Mouse (Mus musculus) brown adipose tissue, adult 24 weeks (tissue): ENCODE data around the gene Adcy7. TPM values are rescaled to one million over a fixed set of nuclear protein-coding genes. Genes with fewer than 3 reads are reported as not detected.

ENCODE experiments used
- H3K27ac ChIP-seq: fragments of 200-500 bp; replicated peaks from 2 replicates; pipeline ENCODE4 v1.5.1; 2012; ENCODE audit warnings: low read depth, mild to moderate bottlenecking, low read length
- H3K4me1 ChIP-seq: fragments of 200-500 bp; 2 replicates; pipeline ENCODE4 v1.6.1; 2012; ENCODE audit warnings: low read length, mixed read lengths; ENCODE audit not compliant: control insufficient read depth, insufficient read depth, insufficient read length
- H3K4me3 ChIP-seq: fragments of 200-500 bp; 2 replicates; pipeline ENCODE4 v1.5.1; 2012; ENCODE audit warnings: low read depth, mild to moderate bottlenecking, low read length, moderate library complexity; ENCODE audit not compliant: insufficient read depth
- polyA plus RNA-seq: library from polyadenylated mRNA; stranded (reverse); fragments of >200 nt; gene quantifications from 2 replicates; pipeline ENCODE4 v1.2.4, GENCODE M21; 2012; ENCODE audit not compliant: missing spikeins, insufficient read depth, insufficient read length

Gene Adcy7
- polyA plus RNA-seq, 1 experiment = 1.7 TPM

DNA sequence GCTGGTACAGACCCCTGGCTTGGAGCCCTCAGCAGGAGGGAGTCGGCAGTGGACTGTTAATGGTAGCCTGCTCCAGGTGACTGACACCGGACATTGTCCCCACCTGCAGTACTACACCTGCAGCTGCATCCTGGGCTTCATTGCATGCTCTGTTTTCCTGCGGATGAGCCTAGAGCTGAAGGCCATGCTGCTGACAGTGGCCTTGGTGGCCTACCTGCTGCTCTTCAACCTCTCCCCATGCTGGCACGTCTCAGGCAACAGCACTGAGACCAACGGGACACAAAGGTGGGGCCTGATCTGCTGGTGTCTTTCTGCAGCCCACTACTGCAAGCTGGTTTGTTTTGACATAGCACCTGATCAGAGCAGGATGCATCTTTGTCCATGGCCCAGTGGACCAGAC is 51.3 kb downstream of the Adcy7 start:
- Histone ChIP-seq H3K4me3 (no peak overlapping the region), H3K27ac (no peak overlapping the region), H3K4me1 (no peaks in the 10 kb centered on the region)

DNA sequence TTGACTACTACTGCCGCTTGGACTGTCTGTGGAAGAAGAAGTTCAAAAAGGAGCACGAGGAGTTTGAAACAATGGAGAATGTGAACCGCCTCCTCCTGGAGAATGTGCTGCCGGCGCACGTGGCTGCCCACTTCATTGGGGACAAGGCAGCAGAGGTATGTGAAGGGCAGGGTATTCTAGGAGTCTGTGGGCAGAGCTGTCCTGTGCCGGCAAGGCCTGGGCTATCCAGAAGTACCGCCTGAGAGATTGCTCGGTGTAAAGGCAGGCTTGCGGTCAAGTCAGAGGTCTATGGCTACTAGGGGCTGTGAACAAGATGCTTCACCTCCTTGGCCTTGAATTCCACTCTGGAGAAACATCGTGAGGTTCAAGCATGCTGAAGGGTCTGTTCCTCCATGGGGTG is 52.6 kb downstream of the Adcy7 start:
- Histone ChIP-seq H3K4me3 (no peak overlapping the region), H3K27ac (no peak overlapping the region), H3K4me1 (no peaks in the 10 kb centered on the region)

DNA sequence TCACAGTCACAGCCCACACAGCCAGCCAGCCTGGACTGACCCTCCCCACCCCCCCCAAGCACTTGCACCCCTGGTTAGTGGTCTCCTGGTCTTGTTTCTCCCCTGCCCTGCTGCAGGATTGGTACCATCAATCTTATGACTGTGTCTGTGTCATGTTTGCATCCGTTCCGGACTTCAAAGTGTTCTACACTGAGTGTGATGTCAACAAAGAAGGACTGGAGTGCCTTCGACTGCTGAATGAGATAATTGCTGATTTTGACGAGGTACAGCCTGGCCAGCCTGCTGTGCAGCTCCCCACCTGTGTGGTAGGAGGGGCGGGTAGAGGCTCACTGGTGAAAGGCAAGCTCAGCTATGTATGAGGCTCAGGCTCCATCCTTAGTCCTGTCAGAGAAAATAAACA is 53.0 kb downstream of the Adcy7 start:
- Histone ChIP-seq H3K27ac (no peak overlapping the region), H3K4me3 (no peak overlapping the region), H3K4me1 (no peaks in the 10 kb centered on the region)

DNA sequence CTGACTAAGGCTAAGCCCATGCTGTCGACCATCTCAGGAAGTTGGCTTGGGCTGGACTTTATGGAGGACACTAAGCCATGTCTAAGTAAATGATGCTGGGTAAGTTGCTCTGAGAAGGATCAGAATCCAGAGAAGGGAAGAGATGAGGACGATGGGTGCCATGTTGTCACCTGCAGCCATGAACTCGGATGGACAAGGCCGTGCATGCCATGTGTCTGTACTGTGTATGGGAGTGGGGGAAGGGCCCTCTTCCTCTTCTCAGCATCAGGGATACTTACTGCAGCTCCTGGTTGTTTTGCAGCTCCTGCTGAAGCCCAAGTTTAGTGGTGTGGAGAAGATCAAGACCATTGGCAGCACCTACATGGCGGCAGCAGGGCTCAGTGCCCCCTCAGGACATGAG is 53.6 kb downstream of the Adcy7 start:
- Histone ChIP-seq H3K4me1 (no peaks in the 10 kb centered on the region), H3K27ac (no peak overlapping the region), H3K4me3 (no peak overlapping the region)

DNA sequence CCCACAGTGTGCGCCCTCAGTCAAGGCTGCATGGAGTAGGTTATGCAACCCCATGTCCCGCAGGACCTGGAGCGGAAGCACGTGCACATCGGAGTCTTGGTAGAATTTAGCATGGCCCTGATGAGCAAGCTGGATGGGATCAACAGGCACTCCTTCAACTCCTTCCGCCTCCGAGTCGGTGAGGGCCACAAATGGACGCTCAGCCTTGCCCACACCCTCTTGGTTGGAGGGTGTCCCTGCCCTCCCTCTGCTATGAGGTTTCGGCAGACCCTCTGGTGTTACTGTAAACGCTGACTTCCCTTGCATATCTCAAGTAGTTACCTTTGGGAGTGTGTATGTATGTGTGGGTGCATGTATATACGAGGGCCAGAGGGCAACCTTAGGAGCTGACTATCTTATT is 54.1 kb downstream of the Adcy7 start:
- Histone ChIP-seq H3K4me3 (no peak overlapping the region), H3K4me1 (no peaks in the 10 kb centered on the region), H3K27ac (no peak overlapping the region)

DNA sequence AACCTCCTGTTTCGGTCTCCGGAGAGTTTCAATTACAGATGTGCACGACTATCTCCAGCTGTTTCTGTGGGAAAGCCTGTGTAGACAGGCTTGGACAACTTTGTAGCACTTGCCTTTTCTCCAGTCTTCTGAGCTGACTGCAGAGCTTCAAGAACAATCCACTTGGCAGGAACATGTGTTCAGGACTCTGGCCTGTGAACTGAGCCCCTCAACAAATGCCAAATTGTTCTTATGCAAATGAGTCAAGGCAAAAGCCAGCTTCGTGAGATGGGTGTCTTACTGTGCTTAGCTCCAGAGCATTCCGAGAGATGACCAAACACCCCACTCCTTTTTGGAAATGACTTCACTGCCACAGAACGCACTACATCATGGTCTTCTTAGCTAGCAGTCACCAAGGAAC is 56.5 kb downstream of the Adcy7 start:
- Histone ChIP-seq H3K4me3 (no peak overlapping the region), H3K4me1 (no peaks in the 10 kb centered on the region), H3K27ac (no peak overlapping the region)

DNA sequence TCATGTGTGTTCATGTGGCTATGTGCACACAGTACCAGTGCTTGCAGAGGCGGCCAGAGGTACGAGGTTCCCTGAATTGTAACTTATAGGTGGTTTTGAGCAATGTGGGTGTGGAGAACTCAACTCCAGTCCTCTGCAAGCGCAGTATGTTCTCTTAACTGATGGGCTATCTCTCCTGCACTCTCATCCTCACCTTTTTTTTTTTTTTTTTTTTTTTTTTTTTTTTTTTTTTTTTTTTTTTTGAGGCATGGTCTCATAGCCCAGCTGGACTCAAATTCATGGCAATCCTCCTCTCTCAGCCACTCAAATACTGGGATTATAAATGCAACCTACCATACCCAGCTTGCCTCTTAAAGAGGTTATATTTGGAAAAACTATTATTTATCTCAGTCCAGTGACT is 58.6 kb downstream of the Adcy7 start:
- Histone ChIP-seq H3K4me3 (no peak overlapping the region), H3K27ac (no peak overlapping the region), H3K4me1 (no peaks in the 10 kb centered on the region)

DNA sequence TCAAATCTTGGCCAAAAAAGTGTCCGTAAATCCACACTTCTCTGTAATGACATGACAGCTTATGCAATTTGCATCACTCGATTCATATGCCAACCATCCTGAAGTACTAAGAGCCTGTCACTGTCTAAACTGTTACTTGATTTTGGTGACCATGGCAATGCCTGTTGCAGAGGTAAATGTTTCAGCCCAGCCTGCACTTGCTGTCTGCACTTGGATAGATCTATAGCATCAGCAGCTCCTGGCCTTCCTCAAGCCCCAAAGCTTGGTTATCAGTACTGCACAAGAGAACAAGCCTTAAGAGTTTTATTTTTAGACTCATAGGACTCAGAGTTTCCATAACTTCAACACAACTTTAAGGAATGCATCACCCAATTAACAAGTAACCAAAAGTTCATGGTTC is 62.2 kb downstream of the Adcy7 start:
- H3K27ac ChIP-seq = no peak overlapping the region
- H3K4me1 ChIP-seq = no peaks in the 10 kb centered on the region
- no peak overlapping the region for H3K4me3 ChIP-seq

DNA sequence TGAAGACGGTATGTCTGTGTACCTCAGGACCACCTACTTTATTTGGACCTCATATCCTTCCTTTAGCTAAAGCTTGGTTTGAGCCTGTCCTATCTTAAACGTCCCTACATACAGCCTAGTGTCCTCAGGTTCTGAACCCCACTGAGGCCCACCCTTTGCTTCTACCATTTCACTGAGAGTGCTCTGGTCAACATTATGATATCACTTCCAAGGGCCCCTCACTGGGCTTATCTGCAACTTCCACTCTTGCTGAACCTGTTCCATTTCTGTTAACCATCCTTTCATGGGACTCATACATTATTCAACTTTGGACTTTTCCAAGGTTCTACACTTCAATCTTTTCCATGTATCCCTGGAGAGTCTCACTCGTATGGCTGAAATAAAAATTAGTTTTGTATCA is 62.8 kb downstream of the Adcy7 start:
- Histone ChIP-seq H3K4me3 (no peak overlapping the region), H3K27ac (no peak overlapping the region), H3K4me1 (no peaks in the 10 kb centered on the region)

DNA sequence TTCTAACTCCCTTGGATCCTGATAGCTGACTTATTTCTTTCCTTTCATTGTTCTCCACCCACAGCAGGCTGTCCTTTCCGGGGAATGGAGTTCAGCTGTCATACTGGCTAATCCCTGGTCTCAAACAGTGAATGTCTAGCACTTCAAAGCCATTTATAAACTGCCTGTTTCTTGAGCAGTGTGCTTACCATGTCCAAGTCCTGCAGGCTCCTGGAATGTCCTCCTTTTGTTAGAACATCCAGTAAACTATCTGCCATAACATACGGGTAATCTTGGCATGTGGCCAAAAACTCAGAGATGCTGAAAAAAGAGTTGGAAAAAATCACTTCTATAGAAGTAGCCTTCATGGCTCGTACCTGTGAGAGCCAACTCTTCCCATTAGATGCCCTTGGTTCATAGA is 67.0 kb downstream of the Adcy7 start:
- Histone ChIP-seq H3K4me1 (no peaks in the 10 kb centered on the region), H3K4me3 (no peak overlapping the region), H3K27ac (no peak overlapping the region)

DNA sequence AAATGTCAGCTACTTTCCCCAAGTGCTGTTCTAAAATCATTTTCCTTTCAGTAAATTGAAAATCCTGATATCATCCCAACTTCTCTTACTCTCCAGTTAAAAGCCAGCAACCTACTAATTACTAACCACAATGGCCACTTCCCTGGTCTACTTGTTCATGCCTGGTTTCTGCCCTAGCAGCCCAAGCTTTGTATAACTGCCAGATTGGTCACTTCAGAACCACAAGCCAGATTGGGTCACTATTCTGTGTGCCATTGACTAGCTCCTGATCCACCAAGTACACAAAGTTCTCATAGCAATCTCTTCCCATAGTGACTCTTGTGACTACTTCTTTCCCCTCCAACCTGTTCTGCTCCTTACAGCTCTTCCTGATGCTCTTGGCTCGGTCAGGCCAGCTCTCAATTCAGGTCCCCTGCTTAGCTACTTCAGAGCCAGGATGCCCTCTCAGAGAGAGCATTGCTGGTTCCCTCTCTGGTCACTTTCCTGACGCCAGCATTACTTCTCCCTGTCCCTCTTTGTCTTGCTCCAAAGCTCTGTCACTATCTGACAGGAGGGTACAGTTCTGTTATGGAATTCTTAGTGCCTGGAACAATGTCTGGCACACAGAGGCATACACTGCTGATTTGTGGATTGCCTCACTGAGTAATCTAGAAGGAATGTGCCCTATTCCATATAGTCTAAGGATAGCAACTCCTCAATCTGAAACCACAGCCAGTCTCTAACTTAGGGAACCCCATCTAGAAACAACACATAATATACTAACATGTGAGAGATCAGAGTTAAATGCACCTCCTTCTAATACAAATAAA is 67.9 kb downstream of the Adcy7 start:
- no peaks in the 10 kb centered on the region for H3K4me1 ChIP-seq
- no peak overlapping the region for H3K4me3 ChIP-seq
- H3K27ac ChIP-seq = no peak overlapping the region

DNA sequence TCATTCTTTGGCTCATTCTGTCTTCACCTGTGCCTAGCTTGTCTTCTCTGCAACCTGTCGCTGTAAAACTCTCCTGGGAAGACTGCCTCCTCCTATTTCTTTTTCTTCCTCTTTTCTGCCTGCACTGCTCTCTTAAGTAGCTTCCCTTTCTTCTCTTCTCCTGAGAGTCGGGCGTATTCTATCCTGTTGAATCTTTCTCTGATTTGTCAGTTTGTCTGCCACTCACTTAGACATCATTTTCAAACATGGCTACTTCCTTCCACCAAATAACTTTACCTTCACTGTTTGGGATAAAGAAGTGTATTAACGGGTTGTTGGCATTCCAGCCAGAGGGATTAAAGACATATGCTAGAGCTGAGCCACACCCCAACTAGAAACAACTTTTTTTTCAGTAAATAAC is 69.8 kb downstream of the Adcy7 start:
- Histone ChIP-seq H3K4me3 (no peak overlapping the region), H3K4me1 (no peaks in the 10 kb centered on the region), H3K27ac (no peak overlapping the region)

DNA sequence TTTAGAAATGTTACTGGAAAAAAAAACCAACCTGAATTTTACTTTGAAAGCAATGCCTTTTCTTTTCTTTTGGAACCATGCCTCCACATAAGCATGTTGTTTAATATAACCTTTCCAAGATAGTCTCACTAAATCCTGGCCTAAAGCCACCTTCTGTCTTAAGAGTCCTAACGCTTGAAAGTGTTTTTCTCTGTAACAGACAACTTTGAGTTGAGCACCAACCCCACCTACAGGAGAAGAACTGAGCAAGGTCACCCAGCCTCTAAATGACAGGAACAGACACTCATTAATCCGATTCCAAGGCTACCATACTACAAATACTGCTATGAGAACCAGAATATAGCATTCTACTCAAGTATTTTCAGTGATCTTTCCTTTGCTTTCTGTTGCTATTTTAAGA is 76.8 kb downstream of the Adcy7 start:
- H3K27ac ChIP-seq = no peak overlapping the region
- no peaks in the 10 kb centered on the region for H3K4me1 ChIP-seq
- H3K4me3 ChIP-seq = no peak overlapping the region

DNA sequence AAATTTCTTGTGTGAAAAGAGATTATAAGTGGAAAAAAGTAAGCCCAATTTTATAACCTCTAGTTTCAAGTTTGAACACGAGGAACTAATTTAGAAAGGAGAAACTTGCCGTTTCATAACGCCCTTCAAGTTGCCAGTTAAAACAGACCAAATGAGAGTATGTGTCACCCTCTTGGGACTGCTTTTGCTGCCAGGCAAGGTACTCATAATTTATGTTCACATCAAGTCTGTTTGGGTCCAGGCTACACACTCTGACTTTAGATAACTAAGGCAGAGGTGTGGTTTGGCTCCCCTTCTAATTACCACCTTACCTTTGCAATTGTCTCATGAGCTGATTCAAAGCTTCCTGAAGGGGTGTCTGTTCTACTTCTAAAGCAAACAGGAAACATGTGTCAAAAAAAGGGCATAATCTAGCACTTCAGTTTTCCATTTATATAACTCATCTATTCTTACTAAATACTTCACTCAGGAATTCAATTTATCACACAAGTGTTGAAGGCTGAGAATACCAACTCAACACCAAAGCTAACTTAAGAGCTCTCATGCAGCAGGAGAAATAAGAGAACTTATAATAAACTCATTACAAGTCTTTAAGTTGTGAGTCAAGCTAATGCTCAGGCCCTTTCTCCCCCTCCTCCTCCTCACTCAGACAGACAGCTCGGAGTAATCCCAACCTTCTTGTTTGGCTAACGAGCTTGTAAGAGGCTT is 85.2 kb downstream of the Adcy7 start:
- Histone ChIP-seq H3K27ac (no peak overlapping the region), H3K4me1 (peaks cover 2% of the 10 kb centered on the region; the same call in 1 of the 2 replicates), H3K4me3 (no peak overlapping the region)

DNA sequence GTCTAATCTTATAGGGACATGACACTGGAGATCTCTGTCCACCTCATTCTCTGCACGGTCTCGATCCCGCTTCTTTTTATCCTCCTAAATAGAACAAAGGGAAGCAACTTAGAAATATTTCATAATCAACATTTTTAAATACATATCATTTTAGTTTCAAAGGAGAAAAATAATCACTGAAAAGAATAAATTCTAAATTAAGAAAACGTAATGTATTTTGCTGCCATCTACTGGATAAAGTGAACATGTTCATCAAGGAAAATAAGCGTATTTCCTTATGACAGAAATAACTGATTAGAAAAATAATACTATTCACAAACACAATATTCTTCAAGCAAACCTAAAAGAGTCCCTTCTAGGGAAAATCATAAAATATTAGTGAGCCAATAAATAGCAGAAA is 85.7 kb downstream of the Adcy7 start:
- Histone ChIP-seq H3K4me3 (no peak overlapping the region), H3K4me1 (peaks cover 4% of the 10 kb centered on the region), H3K27ac (no peak overlapping the region)

DNA sequence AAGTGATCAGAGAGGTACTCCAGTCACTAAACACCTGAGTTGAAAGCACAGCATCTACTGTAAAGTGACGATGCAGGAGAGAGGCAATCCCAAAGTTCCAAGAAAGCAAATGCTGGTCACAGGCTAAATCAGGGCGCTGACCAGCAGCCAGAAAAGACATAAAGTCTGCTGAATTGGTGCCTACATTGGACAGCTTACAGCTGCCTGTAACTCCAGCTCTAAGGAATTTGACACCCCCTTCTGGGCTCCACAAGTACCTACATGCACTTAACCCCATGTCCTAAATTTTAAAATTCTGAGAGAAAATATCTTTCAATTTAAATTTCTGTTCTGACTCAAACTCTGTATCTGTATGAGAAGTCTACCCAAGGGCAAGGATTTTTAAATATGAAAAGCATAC is 87.8 kb downstream of the Adcy7 start:
- Histone ChIP-seq H3K4me1 (peaks cover 5% of the 10 kb centered on the region), H3K4me3 (no peak overlapping the region), H3K27ac (no peak overlapping the region)
